Mouse (Mus musculus) kidney, embryonic 15.5 days (tissue): Measurements from ENCODE around the gene Slc8b1. TPM values are rescaled to one million over a fixed set of nuclear protein-coding genes. Genes with fewer than 3 reads are reported as not detected.

ENCODE experiments used
- ATAC-seq: fragments of 200-750 bp; cut with Nextera tagmentation; replicated peaks from 2 replicates; pipeline ENCODE4 v1.8.0; 2017; ENCODE audit warnings: moderate TSS enrichment; ENCODE audit not compliant: low FRiP score
- H3K27ac ChIP-seq: fragments of 300-500 bp; sonication (generic); 2 replicates; pipeline ENCODE4 v1.5.1; 2015; ENCODE audit warnings: mild to moderate bottlenecking, inconsistent platforms
- H3K27me3 ChIP-seq: fragments of 300-500 bp; sonication (generic); 2 replicates; pipeline ENCODE4 v1.6.1; 2015; ENCODE audit warnings: inconsistent platforms
- H3K36me3 ChIP-seq: fragments of 300-500 bp; sonication (generic); 2 replicates; pipeline ENCODE4 v1.6.1; 2015; ENCODE audit warnings: inconsistent platforms
- H3K4me1 ChIP-seq: fragments of 300-500 bp; sonication (generic); 2 replicates; pipeline ENCODE4 v1.6.1; 2015; ENCODE audit warnings: inconsistent platforms
- H3K4me2 ChIP-seq: fragments of 300-500 bp; sonication (generic); 2 replicates; pipeline ENCODE4 v1.6.1; 2015; ENCODE audit warnings: moderate library complexity, mild to moderate bottlenecking, inconsistent platforms
- H3K4me3 ChIP-seq: fragments of 300-500 bp; sonication (generic); replicated peaks from 2 replicates; pipeline ENCODE4 v1.5.1; 2015; ENCODE audit warnings: mild to moderate bottlenecking, inconsistent platforms
- H3K9ac ChIP-seq: fragments of 300-500 bp; sonication (generic); 2 replicates; pipeline ENCODE4 v1.6.1; 2015; ENCODE audit warnings: mild to moderate bottlenecking, inconsistent platforms
- H3K9me3 ChIP-seq: fragments of 300-500 bp; sonication (generic); replicated peaks from 2 replicates; pipeline ENCODE4 v1.6.1; 2016; ENCODE audit warnings: inconsistent platforms
- WGBS: fragments of 180-500 bp; shearing (Covaris S2); methylation state at CpG from one replicate; pipeline ENCODE4 v1.1.7; 2015; ENCODE audit warnings: mixed read lengths; 5-methylcytosine and 5-hydroxymethylcytosine counted together
- polyA plus RNA-seq: library from polyadenylated mRNA; unstranded; fragments of >200 nt; fragmentation: Nextera tagmentation; extraction: Ambion mirVana; gene quantifications from 2 replicates; pipeline ENCODE4 v1.2.1, GENCODE M21; 2015

The Slc8b1 gene
- polyA plus RNA-seq: 9.4 and 9.7 TPM in 2 replicates

GRCm38 (mm10) chr5:120510982-120511642 is at the start of gene Slc8b1:
Gene Slc8b1, plus strand, starts transcription at chr5:120511168.
- WGBS: under 1% methylated on average over 36 of the region's 36 CpGs
- peak within 1 kb of the TSS; percentile 85 for H3K4me2 ChIP-seq
- no peaks in the 10 kb centered on the region for H3K9me3 ChIP-seq
- H3K4me3 ChIP-seq: peak within 1 kb of the TSS; percentile 64
- peak; percentile 84 for ATAC-seq
- H3K27me3 ChIP-seq: no peaks in the 10 kb centered on the region
- H3K4me1 ChIP-seq: peaks cover 59% of the 10 kb centered on the region
- H3K27ac ChIP-seq: peak within 1 kb of the TSS; percentile 70
- H3K9ac ChIP-seq: peak within 1 kb of the TSS; percentile 55
- H3K36me3 ChIP-seq: no peaks in the 10 kb centered on the region

GRCm38 (mm10) chr5:120461902-120462301 is 49.1 kb upstream of the Slc8b1 start:
- no peak overlapping the region for H3K27ac ChIP-seq
- H3K9ac ChIP-seq: no peak overlapping the region
- peaks cover 4% of the 10 kb centered on the region; the same call in 1 of the 2 replicates for H3K9me3 ChIP-seq
- peaks cover 7% of the 10 kb centered on the region; the same call in 1 of the 2 replicates for H3K4me1 ChIP-seq
- 71% methylated on average over 15 of the region's 15 CpGs for WGBS
- peaks cover 11% of the 10 kb centered on the region; the same call in 1 of the 2 replicates for H3K27me3 ChIP-seq
- no peak for ATAC-seq
- H3K4me2 ChIP-seq: no peak overlapping the region
- no peak overlapping the region for H3K4me3 ChIP-seq
- H3K36me3 ChIP-seq: no peaks in the 10 kb centered on the region

GRCm38 (mm10) chr5:120464321-120464720 is 46.6 kb upstream of the Slc8b1 start:
- Histone ChIP-seq H3K9me3 (peaks cover 4% of the 10 kb centered on the region; the same call in 1 of the 2 replicates), H3K27me3 (peaks cover 11% of the 10 kb centered on the region; the same call in 1 of the 2 replicates), H3K4me1 (peaks cover 8% of the 10 kb centered on the region; the same call in 1 of the 2 replicates), H3K4me3 (no peak overlapping the region), H3K36me3 (no peaks in the 10 kb centered on the region), H3K27ac (no peak overlapping the region), H3K4me2 (no peak overlapping the region), H3K9ac (no peak overlapping the region)
- ATAC-seq: no peak
- WGBS: 84% methylated on average over 4 of the region's 4 CpGs

GRCm38 (mm10) chr5:120465062-120465461 is 45.9 kb upstream of the Slc8b1 start:
- peaks cover 8% of the 10 kb centered on the region; the same call in 1 of the 2 replicates for H3K4me1 ChIP-seq
- no peak overlapping the region for H3K4me2 ChIP-seq
- no peaks in the 10 kb centered on the region for H3K36me3 ChIP-seq
- H3K27me3 ChIP-seq: peaks cover 11% of the 10 kb centered on the region; the same call in 1 of the 2 replicates
- H3K27ac ChIP-seq: no peak overlapping the region
- H3K9me3 ChIP-seq: peaks cover 4% of the 10 kb centered on the region; the same call in 1 of the 2 replicates
- no peak overlapping the region for H3K9ac ChIP-seq
- no peak for ATAC-seq
- no peak overlapping the region for H3K4me3 ChIP-seq
- WGBS: 47% methylated on average over 5 of the region's 5 CpGs

GRCm38 (mm10) chr5:120465860-120466259 is 45.1 kb upstream of the Slc8b1 start:
- H3K27me3 ChIP-seq: peaks cover 10% of the 10 kb centered on the region; the same call in 1 of the 2 replicates
- peaks cover 8% of the 10 kb centered on the region; the same call in 1 of the 2 replicates for H3K4me1 ChIP-seq
- no peak overlapping the region for H3K9ac ChIP-seq
- no peak overlapping the region for H3K4me3 ChIP-seq
- no peaks in the 10 kb centered on the region for H3K36me3 ChIP-seq
- no peak for ATAC-seq
- no peak overlapping the region for H3K27ac ChIP-seq
- H3K4me2 ChIP-seq: no peak overlapping the region
- 83% methylated on average over 6 of the region's 6 CpGs for WGBS
- H3K9me3 ChIP-seq: peaks cover 4% of the 10 kb centered on the region; the same call in 1 of the 2 replicates

GRCm38 (mm10) chr5:120467026-120467425 is 43.9 kb upstream of the Slc8b1 start:
- Histone ChIP-seq H3K27me3 (peaks cover 4% of the 10 kb centered on the region; the same call in 1 of the 2 replicates), H3K4me2 (peak overlapping the region; percentile 49), H3K4me3 (peak overlapping the region; percentile 34), H3K9me3 (peaks cover 4% of the 10 kb centered on the region; the same call in 1 of the 2 replicates), H3K36me3 (no peaks in the 10 kb centered on the region), H3K27ac (no peak overlapping the region), H3K9ac (0 out of 2 replicates have a peak overlapping the region, but pooled peaks have one; percentile 18), H3K4me1 (peaks cover 8% of the 10 kb centered on the region; the same call in 1 of the 2 replicates)
- WGBS: 2% methylated on average over 4 of the region's 4 CpGs
- peak; percentile 57 for ATAC-seq

- H3K4me1 ChIP-seq: peaks cover 8% of the 10 kb centered on the region; the same call in 1 of the 2 replicates
- no peak for ATAC-seq
- no peak overlapping the region for H3K9ac ChIP-seq
Observed at GRCm38 (mm10) chr5:120468336-120468735, 42.6 kb upstream of the Slc8b1 start.

GRCm38 (mm10) chr5:120468830-120469229 is 42.1 kb upstream of the Slc8b1 start:
- H3K27ac ChIP-seq: no peak overlapping the region
- WGBS: 70% methylated on average over 6 of the region's 6 CpGs
- H3K4me2 ChIP-seq: no peak overlapping the region
- H3K36me3 ChIP-seq: no peaks in the 10 kb centered on the region
- no peak overlapping the region for H3K4me3 ChIP-seq
- ATAC-seq: no peak
- no peaks in the 10 kb centered on the region for H3K27me3 ChIP-seq
- H3K9ac ChIP-seq: no peak overlapping the region
- peaks cover 4% of the 10 kb centered on the region; the same call in 1 of the 2 replicates for H3K9me3 ChIP-seq
- H3K4me1 ChIP-seq: peaks cover 8% of the 10 kb centered on the region; the same call in 1 of the 2 replicates

More at GRCm38 (mm10) chr5:120468336-120468735, 42.6 kb upstream of the Slc8b1 start:
- no peak overlapping the region for H3K4me2 ChIP-seq
- no peak overlapping the region for H3K4me3 ChIP-seq
- WGBS: 66% methylated on average over 5 of the region's 5 CpGs
- no peak overlapping the region for H3K27ac ChIP-seq
- H3K27me3 ChIP-seq: no peaks in the 10 kb centered on the region
- no peaks in the 10 kb centered on the region for H3K36me3 ChIP-seq
- H3K9me3 ChIP-seq: peaks cover 4% of the 10 kb centered on the region; the same call in 1 of the 2 replicates

GRCm38 (mm10) chr5:120471538-120471937 is 39.4 kb upstream of the Slc8b1 start:
- peaks cover 5% of the 10 kb centered on the region for H3K27me3 ChIP-seq
- no peaks in the 10 kb centered on the region for H3K9me3 ChIP-seq
- H3K4me3 ChIP-seq: no peak overlapping the region
- no peak overlapping the region for H3K4me2 ChIP-seq
- no peak overlapping the region for H3K9ac ChIP-seq
- no peaks in the 10 kb centered on the region for H3K36me3 ChIP-seq
- WGBS: 28% methylated on average over 4 of the region's 4 CpGs
- ATAC-seq: 0 out of 2 replicates have a peak, but pooled peaks have one; percentile 47
- H3K27ac ChIP-seq: no peak overlapping the region
- H3K4me1 ChIP-seq: peaks cover 13% of the 10 kb centered on the region

- no peaks in the 10 kb centered on the region for H3K9me3 ChIP-seq
- 73% methylated on average over 8 of the region's 8 CpGs for WGBS
- no peak within 1 kb of the TSS for H3K9ac ChIP-seq
- no peak within 1 kb of the TSS for H3K4me2 ChIP-seq
- ATAC-seq: no peak
- no peak within 1 kb of the TSS for H3K4me3 ChIP-seq
- H3K4me1 ChIP-seq: peaks cover 6% of the 10 kb centered on the region
- no peak within 1 kb of the TSS for H3K27ac ChIP-seq
- H3K36me3 ChIP-seq: no peaks in the 10 kb centered on the region
- H3K27me3 ChIP-seq: peaks cover 9% of the 10 kb centered on the region
Observed at GRCm38 (mm10) chr5:120472770-120473169, 38.2 kb upstream of the Slc8b1 start, which contains the start of gene Sdsl. Gene Sdsl, minus strand, starts transcription at chr5:120472810.

- no peaks in the 10 kb centered on the region for H3K36me3 ChIP-seq
- 90% methylated on average over 2 of the region's 2 CpGs for WGBS
- no peak for ATAC-seq
Observed at GRCm38 (mm10) chr5:120473361-120473760, 37.6 kb upstream of the Slc8b1 start.

GRCm38 (mm10) chr5:120475861-120476260 is 35.1 kb upstream of the Slc8b1 start:
- Histone ChIP-seq H3K27ac (no peak overlapping the region), H3K9me3 (no peaks in the 10 kb centered on the region), H3K9ac (no peak overlapping the region), H3K36me3 (no peaks in the 10 kb centered on the region), H3K4me1 (peaks cover 6% of the 10 kb centered on the region), H3K4me3 (no peak overlapping the region), H3K27me3 (peaks cover 9% of the 10 kb centered on the region), H3K4me2 (no peak overlapping the region)
- ATAC-seq: 0 out of 2 replicates have a peak, but pooled peaks have one; percentile 37
- 63% methylated on average over 8 of the region's 8 CpGs for WGBS

More at GRCm38 (mm10) chr5:120473361-120473760, 37.6 kb upstream of the Slc8b1 start:
- H3K27ac ChIP-seq: no peak overlapping the region
- peaks cover 6% of the 10 kb centered on the region for H3K4me1 ChIP-seq
- H3K4me3 ChIP-seq: no peak overlapping the region
- H3K9me3 ChIP-seq: no peaks in the 10 kb centered on the region
- peaks cover 9% of the 10 kb centered on the region for H3K27me3 ChIP-seq
- H3K9ac ChIP-seq: no peak overlapping the region
- H3K4me2 ChIP-seq: no peak overlapping the region
